Mouse (Mus musculus) hindbrain, postnatal 0 days (tissue): ENCODE data around the gene Mx1. TPM values are rescaled to one million over a fixed set of nuclear protein-coding genes. Genes with fewer than 3 reads are reported as not detected.

Source experiments
- ATAC-seq: fragments of 200-750 bp; cut with Nextera tagmentation; 2 replicates; pipeline ENCODE4 v1.8.0; 2017; ENCODE audit warnings: mild to moderate bottlenecking, moderate TSS enrichment, moderate library complexity
- DNase-seq: peaks from one replicate; pipeline ENCODE4 v3.0.0-alpha.2; 2015; ENCODE audit warnings: low spot score
- H3K27ac ChIP-seq: fragments of 300-500 bp; sonication (generic); 2 replicates; pipeline ENCODE4 v1.5.1; 2014; ENCODE audit warnings: mild to moderate bottlenecking
- H3K27me3 ChIP-seq: fragments of 300-500 bp; sonication (generic); 2 replicates; pipeline ENCODE4 v1.6.1; 2014; ENCODE audit warnings: low read length, mixed read lengths; ENCODE audit not compliant: insufficient read depth
- H3K36me3 ChIP-seq: fragments of 300-500 bp; sonication (generic); 2 replicates; pipeline ENCODE4 v1.6.1; 2014; ENCODE audit warnings: low read length, mixed read lengths; ENCODE audit not compliant: insufficient read depth
- H3K4me1 ChIP-seq: fragments of 300-500 bp; sonication (generic); 2 replicates; pipeline ENCODE4 v1.6.1; 2014; ENCODE audit warnings: antibody characterized with exemption, low read length, mixed read lengths; ENCODE audit not compliant: insufficient read depth
- H3K4me2 ChIP-seq: fragments of 300-500 bp; sonication (generic); 2 replicates; pipeline ENCODE4 v1.6.1; 2014; ENCODE audit warnings: low read depth, mild to moderate bottlenecking, low read length, moderate library complexity, mixed read lengths
- H3K4me3 ChIP-seq: fragments of 300-500 bp; sonication (generic); 2 replicates; pipeline ENCODE4 v1.5.1; 2014; ENCODE audit warnings: low read length
- H3K9ac ChIP-seq: fragments of 300-500 bp; sonication (generic); replicated peaks from 2 replicates; pipeline ENCODE4 v1.6.1; 2014; ENCODE audit warnings: mild to moderate bottlenecking, low read length, moderate library complexity, mixed read lengths
- H3K9me3 ChIP-seq: fragments of 300-500 bp; sonication (generic); 2 replicates; pipeline ENCODE4 v1.6.1; 2016; ENCODE audit warnings: low read length, mixed read lengths
- CTCF ChIP-seq: IDR thresholded peaks from 2 replicates; pipeline ENCODE4 v1.5.1; 2016; ENCODE audit warnings: antibody characterized with exemption, control low read depth, low read depth
- WGBS: fragments of 180-500 bp; shearing (Covaris S2); extraction: QIAGEN DNeasy Blood & Tissue Kit; methylation state at CpG from one replicate; pipeline ENCODE4 v1.1.7; 2014; 5-methylcytosine and 5-hydroxymethylcytosine counted together
- polyA plus RNA-seq: library from polyadenylated mRNA; unstranded; fragments of >200 nt; fragmentation: Nextera tagmentation; extraction: Ambion mirVana; gene quantifications from 2 replicates; pipeline ENCODE4 v1.2.1, GENCODE M21; 2015
- total RNA-seq: library from RNA; depleted of rRNA; stranded (reverse); fragments of >200 nt; gene quantifications from 2 replicates; pipeline ENCODE4 v1.2.3, GENCODE M21; 2014

The Mx1 gene
- total and polyA plus RNA-seq, 2 experiments from 2014 or later: 0.21 to 0.42 TPM

GRCm38 (mm10) chr16:97476524-97476923 is 13.8 kb upstream of the Mx1 start:
- Histone ChIP-seq H3K4me2 (no peak overlapping the region), H3K36me3 (no peaks in the 10 kb centered on the region), H3K27ac (no peak overlapping the region), H3K9ac (no peak overlapping the region), H3K9me3 (no peaks in the 10 kb centered on the region), H3K4me1 (no peaks in the 10 kb centered on the region), H3K4me3 (no peak overlapping the region), H3K27me3 (no peaks in the 10 kb centered on the region)
- no peak for TF ChIP-seq CTCF
- ATAC-seq (no peak), DNase-seq (no peak)
- WGBS: 86% methylated on average over 1 of the region's 1 CpGs

GRCm38 (mm10) chr16:97475581-97475980 is 12.9 kb upstream of the Mx1 start:
- WGBS: 88% methylated on average over 3 of the region's 3 CpGs
- ATAC-seq: no peak
- no peaks in the 10 kb centered on the region for H3K36me3 ChIP-seq
- no peaks in the 10 kb centered on the region for H3K4me1 ChIP-seq
- no peak overlapping the region for H3K9ac ChIP-seq
- DNase-seq: no peak
- no peak overlapping the region for H3K4me3 ChIP-seq
- no peak for TF ChIP-seq CTCF
- H3K4me2 ChIP-seq: no peak overlapping the region
- H3K27ac ChIP-seq: no peak overlapping the region
- H3K9me3 ChIP-seq: no peaks in the 10 kb centered on the region
- no peaks in the 10 kb centered on the region for H3K27me3 ChIP-seq

DNA sequence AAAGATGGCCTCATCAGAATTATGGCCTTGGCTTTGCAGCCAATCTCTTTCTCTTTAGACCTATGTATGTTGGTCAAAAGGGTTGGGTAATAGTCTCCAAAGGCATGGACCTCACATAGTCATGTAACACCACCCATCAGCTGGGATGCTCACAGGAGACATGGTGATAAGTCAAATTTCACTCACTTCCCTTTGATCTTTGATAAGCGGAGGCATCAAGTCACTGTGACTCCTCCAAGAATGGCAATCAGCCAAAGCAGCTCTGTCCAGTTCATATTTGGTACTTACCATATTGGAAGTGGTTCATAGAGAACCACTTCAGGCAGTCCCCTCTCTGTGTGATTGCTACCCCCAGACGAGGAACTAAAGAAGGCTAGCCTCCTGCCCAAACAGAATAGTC is 12.0 kb upstream of the Mx1 start:
- 81% methylated on average over 2 of the region's 2 CpGs for WGBS

DNA sequence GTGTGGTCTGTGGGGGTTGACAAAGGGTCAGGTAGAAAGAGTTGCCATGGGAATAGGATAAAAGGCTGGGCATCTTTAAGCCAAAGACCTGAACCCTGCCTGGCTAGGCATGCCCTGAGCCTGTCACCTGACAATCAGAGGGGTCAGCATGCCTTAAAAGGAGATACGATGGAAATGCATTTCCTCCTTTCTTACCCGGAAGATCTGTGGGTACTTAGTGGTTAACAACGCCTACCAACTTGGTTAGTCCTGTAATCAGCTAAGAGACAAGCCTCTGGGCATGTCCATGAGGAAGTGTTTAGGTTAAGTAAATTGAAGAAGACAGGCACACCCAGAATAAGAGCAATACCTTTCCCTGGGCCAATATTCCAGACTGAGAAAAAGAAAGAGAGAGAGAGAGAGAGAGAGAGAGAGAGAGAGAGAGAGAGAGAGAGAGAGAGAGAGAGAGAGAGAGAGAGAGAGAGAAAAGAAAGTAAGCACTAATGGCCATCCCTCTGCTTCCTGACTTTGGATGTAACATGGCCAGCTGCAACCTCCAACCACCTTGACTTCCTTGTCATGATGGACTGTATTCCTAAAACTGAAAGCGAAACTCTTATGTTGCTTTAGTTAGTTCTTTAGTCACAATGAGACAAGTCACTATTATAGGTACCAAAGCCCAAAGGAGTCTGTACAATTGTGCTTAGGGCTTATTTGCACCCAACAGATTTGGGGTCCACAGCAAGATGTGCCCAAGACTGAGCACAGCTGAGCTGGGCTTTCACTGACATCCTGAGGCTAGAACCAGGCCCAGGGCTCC is 5.5 kb upstream of the Mx1 start:
- no peak for DNase-seq
- Histone ChIP-seq H3K9ac (no peak overlapping the region), H3K4me1 (no peaks in the 10 kb centered on the region), H3K27me3 (no peaks in the 10 kb centered on the region), H3K9me3 (no peaks in the 10 kb centered on the region), H3K27ac (no peak overlapping the region), H3K4me2 (no peak overlapping the region), H3K36me3 (no peaks in the 10 kb centered on the region), H3K4me3 (no peak overlapping the region)
- no peak for ATAC-seq
- no peak for TF ChIP-seq CTCF
- WGBS: 74% methylated on average over 4 of the region's 4 CpGs

More for the DNA sequence above, 12.0 kb upstream of the Mx1 start:
- no peak for DNase-seq
- no peak overlapping the region for H3K4me3 ChIP-seq
- H3K4me2 ChIP-seq: no peak overlapping the region
- H3K36me3 ChIP-seq: no peaks in the 10 kb centered on the region
- no peak for ATAC-seq
- no peaks in the 10 kb centered on the region for H3K4me1 ChIP-seq
- TF ChIP-seq CTCF: no peak
- H3K27ac ChIP-seq: no peak overlapping the region
- no peak overlapping the region for H3K9ac ChIP-seq
- H3K9me3 ChIP-seq: no peaks in the 10 kb centered on the region
- no peaks in the 10 kb centered on the region for H3K27me3 ChIP-seq

DNA sequence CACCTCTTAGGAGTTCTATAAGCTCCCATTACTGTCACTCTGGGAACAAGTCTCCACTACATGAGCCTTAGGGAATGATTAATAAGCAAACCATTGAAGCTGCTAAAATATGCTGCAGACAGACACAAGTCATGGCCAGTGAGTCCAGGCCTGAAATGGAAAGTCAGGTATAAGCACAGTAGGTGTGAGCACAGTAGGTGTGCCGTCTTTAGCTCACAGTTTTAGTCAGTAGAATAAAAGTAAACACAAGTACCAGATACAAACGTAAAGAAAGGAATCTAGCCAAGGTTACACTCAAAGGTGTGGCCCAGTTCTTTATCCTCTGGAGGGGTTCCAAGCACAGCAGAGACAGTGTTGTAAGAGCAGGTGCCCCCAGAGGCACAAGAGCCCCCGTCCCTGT is 4.8 kb upstream of the Mx1 start:
- Histone ChIP-seq H3K9me3 (no peaks in the 10 kb centered on the region), H3K4me3 (no peak overlapping the region), H3K4me2 (no peak overlapping the region), H3K36me3 (no peaks in the 10 kb centered on the region), H3K9ac (no peak overlapping the region), H3K27ac (no peak overlapping the region), H3K4me1 (no peaks in the 10 kb centered on the region), H3K27me3 (no peaks in the 10 kb centered on the region)
- DNase-seq (no peak), ATAC-seq (no peak)
- no peak for TF ChIP-seq CTCF
- WGBS: 77% methylated on average over 3 of the region's 3 CpGs

GRCm38 (mm10) chr16:97466182-97466957 is 3.7 kb upstream of the Mx1 start:
- TF ChIP-seq CTCF: peak; percentile 78
- no peaks in the 10 kb centered on the region for H3K9me3 ChIP-seq
- ATAC-seq: no peak
- no peak overlapping the region for H3K27ac ChIP-seq
- H3K4me2 ChIP-seq: no peak overlapping the region
- no peak overlapping the region for H3K4me3 ChIP-seq
- WGBS: 63% methylated on average over 4 of the region's 4 CpGs
- no peaks in the 10 kb centered on the region for H3K4me1 ChIP-seq
- DNase-seq: peak; percentile 50
- no peaks in the 10 kb centered on the region for H3K27me3 ChIP-seq
- no peaks in the 10 kb centered on the region for H3K36me3 ChIP-seq
- H3K9ac ChIP-seq: no peak overlapping the region

- Histone ChIP-seq H3K36me3 (no peaks in the 10 kb centered on the region), H3K4me3 (no peak overlapping the region), H3K27me3 (no peaks in the 10 kb centered on the region), H3K27ac (no peak overlapping the region), H3K9me3 (no peaks in the 10 kb centered on the region), H3K4me2 (no peak overlapping the region), H3K9ac (no peak overlapping the region), H3K4me1 (no peaks in the 10 kb centered on the region)
- ATAC-seq (no peak), DNase-seq (no peak)
- no peak for TF ChIP-seq CTCF
- WGBS: 79% methylated on average over 2 of the region's 2 CpGs
Observed at GRCm38 (mm10) chr16:97461271-97461670, 1.4 kb downstream of the Mx1 start.
